Mouse (Mus musculus) megakaryocyte, embryonic 14.5 days (primary cell): Measurements from ENCODE around the gene Dmrtc1a.

Source experiments
- FLI1 ChIP-seq: IDR thresholded peaks from 2 replicates; pipeline ENCODE4 v1.6.1; 2012; ENCODE audit warnings: low read length, inconsistent platforms, mixed read lengths
- GATA1 ChIP-seq: IDR thresholded peaks from 3 replicates; pipeline ENCODE4 v1.6.1; 2012; ENCODE audit warnings: mixed read lengths, low read length, inconsistent platforms, borderline replicate concordance

GRCm38 (mm10) chrX:102932992-102933570, 24.6 kb upstream of the Dmrtc1a start:
- TF ChIP-seq GATA1 (no peak), FLI1 (no peak)
